Mouse (Mus musculus): Measurements from ENCODE around the gene Adamts1. TPM values are rescaled to one million over a fixed set of nuclear protein-coding genes. Genes with fewer than 3 reads are reported as not detected.
A peak's percentile ranks its signal among the peaks of the same experiment; 100 is the strongest.

Adamts1 gene
- polyA plus RNA-seq, 1 experiment = 14.9 TPM

DNA sequence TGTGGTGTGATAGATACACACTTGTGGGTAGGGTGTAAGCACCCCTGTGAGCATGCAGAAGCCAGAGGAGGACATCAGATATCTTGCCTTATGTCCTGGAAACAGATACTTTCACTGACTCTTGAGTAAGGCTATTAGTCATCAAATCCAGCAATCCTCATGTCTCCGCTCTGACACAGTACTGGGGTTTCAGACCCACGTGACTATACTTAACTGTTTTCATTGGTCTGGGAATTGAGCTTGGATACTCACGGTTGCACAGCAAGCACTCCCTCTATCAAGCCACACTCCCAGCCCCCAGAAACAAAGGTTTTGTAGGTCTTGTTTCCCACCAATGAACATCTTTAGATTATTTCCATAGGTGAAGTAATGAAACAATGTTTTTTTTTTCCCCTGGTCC lies 56.5 kb downstream of the Adamts1 start:
- no peak overlapping the region for H3ac ChIP-seq (ENCODE audit: control insufficient read depth, insufficient read length)
- no peaks in the 10 kb centered on the region for H3K36me3 ChIP-seq (ENCODE audit: control insufficient read depth, insufficient read depth)
- H3K4me2 ChIP-seq (ENCODE audit: low read depth) = peak overlapping the region; percentile 8
- no peaks in the 10 kb centered on the region for H3K27me3 ChIP-seq (ENCODE audit: control insufficient read depth, insufficient read depth, insufficient read length)
- H3K4me3 ChIP-seq = no peak overlapping the region
- TF ChIP-seq POLR2AphosphoS2 (IDR thresholded peaks at IDR 0.05; ENCODE audit: insufficient read length, low read depth) (no peak), USF1 (IDR thresholded peaks at IDR 0.05; ENCODE audit: low read depth) (peak; percentile 76)
- H3K79me2 ChIP-seq (ENCODE audit: control insufficient read depth, insufficient read depth) = no peaks in the 10 kb centered on the region

Other genes with a start within 250 kb of the Adamts1 start
- gene Cyyr1, start 249.7 kb downstream of the Adamts1 start, polyA plus RNA-seq (2012; fragmentation: generic; extraction: Trizol) = 0.02 TPM
- gene Adamts5, start 98.7 kb upstream of the Adamts1 start, polyA plus RNA-seq (2012; fragmentation: generic; extraction: Trizol) = 7.2 TPM